Mouse (Mus musculus) midbrain, postnatal 0 days (tissue): ENCODE data around the gene Alox12. TPM values are rescaled to one million over a fixed set of nuclear protein-coding genes. Genes with fewer than 3 reads are reported as not detected.
A peak's percentile ranks its signal among the peaks of the same experiment; 100 is the strongest.

ENCODE experiments used
- ATAC-seq: fragments of 200-750 bp; cut with Nextera tagmentation; 2 replicates; pipeline ENCODE4 v1.8.0; 2017; ENCODE audit warnings: moderate number of reproducible peaks, mild to moderate bottlenecking, moderate TSS enrichment, moderate library complexity; ENCODE audit not compliant: low FRiP score
- DNase-seq: peaks from one replicate; pipeline ENCODE4 v3.0.0-alpha.2; 2015; ENCODE audit warnings: low spot score
- H3K27ac ChIP-seq: fragments of 300-500 bp; sonication (generic); 2 replicates; pipeline ENCODE4 v1.5.1; 2014; ENCODE audit warnings: low read depth, mild to moderate bottlenecking, low read length, mixed read lengths
- H3K27me3 ChIP-seq: fragments of 300-500 bp; sonication (generic); 2 replicates; pipeline ENCODE4 v1.6.1; 2014; ENCODE audit warnings: low read length, control low read depth, mixed read lengths; ENCODE audit not compliant: insufficient read depth
- H3K36me3 ChIP-seq: fragments of 300-500 bp; sonication (generic); 2 replicates; pipeline ENCODE4 v1.6.1; 2014; ENCODE audit warnings: low read length, control low read depth, mixed read lengths; ENCODE audit not compliant: insufficient read depth
- H3K4me1 ChIP-seq: fragments of 300-500 bp; sonication (generic); 2 replicates; pipeline ENCODE4 v1.6.1; 2014; ENCODE audit warnings: mild to moderate bottlenecking, control low read depth, antibody characterized with exemption, low read length, mixed read lengths; ENCODE audit not compliant: insufficient read depth
- H3K4me2 ChIP-seq: fragments of 300-500 bp; sonication (generic); 2 replicates; pipeline ENCODE4 v1.6.1; 2014; ENCODE audit warnings: low read depth, mild to moderate bottlenecking, low read length, mixed read lengths; ENCODE audit not compliant: poor library complexity, severe bottlenecking
- H3K4me3 ChIP-seq: fragments of 300-500 bp; sonication (generic); 2 replicates; pipeline ENCODE4 v1.5.1; 2014; ENCODE audit warnings: low read depth, mild to moderate bottlenecking, low read length, moderate library complexity
- H3K9ac ChIP-seq: fragments of 300-500 bp; sonication (generic); replicated peaks from 2 replicates; pipeline ENCODE4 v1.6.1; 2014; ENCODE audit warnings: mild to moderate bottlenecking, low read length, moderate library complexity, mixed read lengths; ENCODE audit not compliant: poor library complexity, severe bottlenecking
- H3K9me3 ChIP-seq: fragments of 300-500 bp; sonication (generic); 2 replicates; pipeline ENCODE4 v1.6.1; 2016; ENCODE audit warnings: low read length, control low read depth
- CTCF ChIP-seq: IDR thresholded peaks from 2 replicates; pipeline ENCODE4 v1.5.1; 2016; ENCODE audit warnings: antibody characterized with exemption, mild to moderate bottlenecking
- WGBS: fragments of 180-500 bp; shearing (Covaris S2); extraction: QIAGEN DNeasy Blood & Tissue Kit; methylation state at CpG from one replicate; pipeline ENCODE4 v1.1.7; 2014; 5-methylcytosine and 5-hydroxymethylcytosine counted together
- polyA plus RNA-seq: library from polyadenylated mRNA; unstranded; fragments of >200 nt; fragmentation: Nextera tagmentation; extraction: Ambion mirVana; gene quantifications from 2 replicates; pipeline ENCODE4 v1.2.1, GENCODE M21; 2015
- total RNA-seq: library from RNA; depleted of rRNA; stranded (reverse); fragments of >200 nt; gene quantifications from 2 replicates; pipeline ENCODE4 v1.2.3, GENCODE M21; 2014

The Alox12 gene
- total and polyA plus RNA-seq, 2 experiments from 2014 or later: 0.16 to 0.35 TPM

DNA sequence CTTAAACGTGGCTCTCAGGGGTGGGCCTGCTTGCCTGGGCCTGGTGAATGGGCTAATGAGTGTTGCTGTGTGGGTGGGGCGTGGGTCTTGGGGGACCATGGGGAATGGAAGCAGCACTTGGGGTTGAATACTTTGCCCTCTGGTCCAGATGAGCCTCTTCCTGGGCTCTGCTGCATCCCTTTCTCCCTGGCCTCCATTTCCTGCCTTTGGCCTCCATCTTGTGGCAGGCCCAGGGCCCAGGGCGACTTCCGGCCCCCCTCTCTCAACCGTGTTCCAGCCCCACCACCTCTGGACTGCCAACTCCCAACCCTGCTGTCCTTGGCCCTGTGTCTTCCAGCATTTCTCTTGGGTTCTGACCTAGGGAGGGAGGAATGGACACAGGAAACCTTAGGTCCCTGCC lies 21.1 kb downstream of the Alox12 start:
- Histone ChIP-seq H3K4me1 (peaks cover 9% of the 10 kb centered on the region; the same call in 1 of the 2 replicates), H3K4me3 (no peak overlapping the region), H3K27ac (no peak overlapping the region), H3K9me3 (no peaks in the 10 kb centered on the region), H3K27me3 (peaks cover 12% of the 10 kb centered on the region), H3K36me3 (peaks cover 15% of the 10 kb centered on the region; the same call in 1 of the 2 replicates), H3K9ac (no peak overlapping the region), H3K4me2 (no peak overlapping the region)
- no peak for DNase-seq
- TF ChIP-seq CTCF: no peak
- ATAC-seq: no peak
- 60% methylated on average over 5 of the region's 5 CpGs for WGBS

DNA sequence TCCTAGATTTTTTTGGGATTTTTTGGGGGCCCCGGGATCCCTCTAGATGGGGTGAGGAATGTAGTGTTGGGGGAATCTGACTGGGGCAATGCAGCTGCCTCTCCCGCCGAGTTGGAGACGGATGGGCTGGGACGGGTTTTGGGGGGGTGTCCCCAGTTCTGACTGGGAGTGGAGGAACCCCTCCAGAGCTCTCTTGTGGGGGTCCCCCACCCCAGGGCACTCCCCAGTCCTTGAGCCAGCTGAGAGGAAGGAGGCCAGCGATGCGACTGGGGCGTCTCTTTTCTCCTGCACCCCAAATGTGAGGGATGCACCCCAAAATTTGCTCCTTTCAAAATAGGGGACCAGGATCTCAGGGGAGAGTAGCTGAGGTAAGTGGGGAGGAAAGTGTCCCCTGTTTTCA lies 22.1 kb downstream of the Alox12 start:
- Histone ChIP-seq H3K9ac (peak overlapping the region; percentile 51), H3K27me3 (peaks cover 17% of the 10 kb centered on the region), H3K36me3 (peaks cover 15% of the 10 kb centered on the region; the same call in 1 of the 2 replicates), H3K9me3 (no peaks in the 10 kb centered on the region), H3K27ac (no peak overlapping the region), H3K4me2 (peak overlapping the region; percentile 52), H3K4me1 (peaks cover 7% of the 10 kb centered on the region; the same call in 1 of the 2 replicates), H3K4me3 (peak overlapping the region; percentile 32)
- TF ChIP-seq CTCF: no peak
- no peak for ATAC-seq
- WGBS: 38% methylated on average over 8 of the region's 8 CpGs
- DNase-seq: no peak

DNA sequence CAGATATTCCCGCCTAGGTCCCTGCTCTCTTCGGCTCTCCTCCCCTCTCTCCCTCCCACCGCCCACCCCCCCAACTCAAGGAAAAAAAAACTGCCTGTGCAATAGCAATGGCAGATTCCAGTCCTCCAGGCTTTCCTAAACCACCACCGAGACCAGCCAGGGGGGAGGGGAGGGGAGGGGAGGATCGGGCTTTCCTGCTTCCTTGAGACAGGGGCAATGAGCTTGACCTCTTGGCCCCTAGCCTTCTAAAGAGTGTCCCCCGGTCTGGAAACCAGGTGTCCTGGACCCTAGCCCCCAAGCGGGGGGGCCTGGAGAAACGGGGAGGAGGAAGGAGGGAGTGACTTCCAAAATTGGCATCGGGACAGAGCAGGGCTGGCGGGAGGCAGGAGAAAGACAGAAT lies 22.6 kb downstream of the Alox12 start:
- peak overlapping the region; percentile 51 for H3K9ac ChIP-seq
- no peak for TF ChIP-seq CTCF
- ATAC-seq (no peak), DNase-seq (peak; percentile 61)
- peaks cover 21% of the 10 kb centered on the region for H3K27me3 ChIP-seq
- no peak overlapping the region for H3K27ac ChIP-seq
- H3K4me1 ChIP-seq: peaks cover 7% of the 10 kb centered on the region; the same call in 1 of the 2 replicates
- peak overlapping the region; percentile 52 for H3K4me2 ChIP-seq
- no peaks in the 10 kb centered on the region for H3K9me3 ChIP-seq
- WGBS: 7% methylated on average over 7 of the region's 10 CpGs
- peak overlapping the region; percentile 32 for H3K4me3 ChIP-seq
- peaks cover 15% of the 10 kb centered on the region; the same call in 1 of the 2 replicates for H3K36me3 ChIP-seq

DNA sequence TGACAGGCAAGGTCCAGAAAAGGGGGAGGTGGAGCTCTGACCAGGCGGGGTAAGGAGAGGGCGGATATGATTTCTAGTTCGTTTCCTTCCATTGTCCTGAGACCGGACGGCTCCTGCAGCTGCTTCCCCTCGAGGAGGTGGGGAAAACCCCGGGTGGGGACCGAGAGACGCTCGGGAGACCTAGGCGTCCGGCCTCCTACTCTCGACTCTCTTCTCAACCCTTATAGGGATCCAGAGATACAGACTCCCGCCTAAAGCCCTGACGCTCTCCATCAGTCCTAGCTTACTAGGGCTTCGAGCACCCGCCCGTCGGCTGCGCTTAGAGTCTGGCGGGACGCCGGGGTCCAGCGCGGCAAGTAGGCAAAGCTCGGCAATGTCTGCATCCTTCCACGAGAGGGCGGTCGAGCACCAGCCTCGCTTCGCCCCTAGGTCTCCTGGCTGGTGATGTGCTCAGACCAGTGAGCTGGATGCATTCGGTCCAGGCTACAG lies 24.9 kb downstream of the Alox12 start:
- H3K4me3 ChIP-seq: 0 out of 2 replicates have a peak overlapping the region, but pooled peaks have one; percentile 2
- H3K4me1 ChIP-seq: no peaks in the 10 kb centered on the region; the same call in 1 of the 2 replicates
- WGBS: 1% methylated on average over 32 of the region's 32 CpGs
- peak overlapping the region; percentile 36 for H3K4me2 ChIP-seq
- no peak overlapping the region for H3K9ac ChIP-seq
- no peak for ATAC-seq
- H3K9me3 ChIP-seq: no peaks in the 10 kb centered on the region
- peaks cover 9% of the 10 kb centered on the region; the same call in 1 of the 2 replicates for H3K36me3 ChIP-seq
- H3K27ac ChIP-seq: 0 out of 2 replicates have a peak overlapping the region, but pooled peaks have one; percentile 2
- peak; percentile 86 for DNase-seq
- peaks cover 24% of the 10 kb centered on the region for H3K27me3 ChIP-seq
- TF ChIP-seq CTCF: peak; percentile 94

DNA sequence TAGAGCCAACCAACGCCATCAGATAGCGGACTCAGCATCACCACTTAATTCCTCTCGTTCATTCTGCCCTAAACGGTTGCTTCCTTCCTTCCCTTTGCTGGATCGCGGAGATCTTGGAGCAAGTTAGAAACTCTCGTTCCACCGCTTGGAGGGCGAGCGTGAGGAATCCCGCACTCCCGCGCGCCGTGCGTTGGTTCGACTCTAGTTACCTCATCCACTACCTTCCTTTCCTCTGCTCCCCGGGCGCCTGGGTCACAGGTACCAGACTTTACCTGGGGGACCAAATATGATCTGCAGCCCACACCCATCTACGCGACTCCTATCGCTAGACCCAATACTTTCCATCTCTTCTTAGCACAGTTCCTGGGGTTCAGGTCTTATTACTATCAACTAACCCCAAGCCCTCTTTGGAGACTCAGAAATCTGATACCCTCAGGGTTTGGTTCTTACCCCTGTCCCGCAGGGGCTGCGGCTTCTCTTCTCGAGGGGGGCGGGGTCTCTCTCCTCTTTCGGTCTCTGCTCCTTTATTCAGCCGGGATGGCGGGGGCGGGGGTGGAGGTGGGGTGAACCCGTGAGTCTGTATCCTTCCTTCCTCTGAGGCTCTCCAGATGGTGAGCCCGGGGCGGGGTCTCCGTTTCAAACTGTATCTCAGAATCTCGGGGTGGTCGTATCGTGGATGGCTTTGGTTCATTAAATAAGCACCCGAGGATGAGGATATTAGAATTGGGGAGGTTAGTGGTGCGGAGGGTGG lies 25.7 kb downstream of the Alox12 start, which contains the start of gene Bcl6b:
Gene Bcl6b, minus strand, starts transcription at position 539 of the 751 bp plus-strand sequence.
- ATAC-seq (no peak), DNase-seq (no peak)
- no peaks in the 10 kb centered on the region for H3K9me3 ChIP-seq
- 2% methylated on average over 39 of the region's 39 CpGs for WGBS
- H3K4me2 ChIP-seq: peak within 1 kb of the TSS; percentile 45
- no peak for TF ChIP-seq CTCF
- peaks cover 24% of the 10 kb centered on the region for H3K27me3 ChIP-seq
- peak within 1 kb of the TSS; percentile 29 for H3K4me3 ChIP-seq
- 0 out of 2 replicates have a peak, but pooled peaks cover under 1% of the 10 kb centered on the region for H3K36me3 ChIP-seq
- no peak within 1 kb of the TSS for H3K9ac ChIP-seq
- no peaks in the 10 kb centered on the region; the same call in 1 of the 2 replicates for H3K4me1 ChIP-seq
- 0 out of 2 replicates have a peak within 1 kb of the TSS, but pooled peaks have one; percentile 2 for H3K27ac ChIP-seq

DNA sequence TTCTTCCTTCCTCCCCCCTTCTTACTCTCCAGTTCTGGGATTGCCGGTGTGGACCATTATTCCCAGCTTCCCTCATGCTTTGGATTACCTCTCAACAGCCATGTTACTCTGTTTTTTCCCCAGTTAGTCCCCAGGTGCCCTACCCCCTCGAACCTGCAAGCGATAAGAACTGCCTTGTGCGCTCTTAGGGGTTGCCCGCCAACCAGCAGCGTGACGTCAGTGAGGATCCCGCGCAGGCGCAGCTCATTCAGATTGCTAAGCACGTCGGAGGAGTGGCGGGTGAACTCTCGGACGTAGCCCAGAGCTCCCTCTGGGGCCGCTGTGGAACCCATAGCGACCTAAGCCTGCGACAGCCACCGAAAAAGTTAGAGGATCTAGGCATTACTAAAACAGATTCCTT lies 26.3 kb downstream of the Alox12 start:
- Histone ChIP-seq H3K27ac (no peak overlapping the region), H3K4me2 (peak overlapping the region; percentile 45), H3K36me3 (no peaks in the 10 kb centered on the region), H3K9ac (no peak overlapping the region), H3K9me3 (no peaks in the 10 kb centered on the region), H3K27me3 (peaks cover 24% of the 10 kb centered on the region), H3K4me1 (no peaks in the 10 kb centered on the region; the same call in 1 of the 2 replicates), H3K4me3 (peak overlapping the region; percentile 29)
- peak; percentile 33; the same call in 1 of the 2 replicates for ATAC-seq
- 1% methylated on average over 19 of the region's 19 CpGs for WGBS
- no peak for TF ChIP-seq CTCF
- DNase-seq: peak; percentile 83
